Mouse (Mus musculus) G1E (cell line): Measurements from ENCODE around the gene Btd. TPM values are rescaled to one million over a fixed set of nuclear protein-coding genes. Genes with fewer than 3 reads are reported as not detected.

Experiments
- ATAC-seq: 2 replicates; pipeline ENCODE4 v1.8.0; 2016; ENCODE audit warnings: mild to moderate bottlenecking; ENCODE audit not compliant: insufficient number of reproducible peaks, poor library complexity, low FRiP score, severe bottlenecking; ENCODE audit errors: extremely low read depth
- DNase-seq: peaks from one replicate; pipeline ENCODE4 v3.0.0; 2012; ENCODE audit warnings: low spot score
- H3K27me3 ChIP-seq: 2 replicates; pipeline ENCODE4 v1.6.1; 2012; ENCODE audit warnings: mild to moderate bottlenecking, low read length, inconsistent platforms; ENCODE audit not compliant: insufficient read depth
- H3K36me3 ChIP-seq: replicated peaks from 2 replicates; pipeline ENCODE3; 2012; ENCODE audit warnings: mild to moderate bottlenecking, inconsistent platforms
- H3K4me1 ChIP-seq: 2 replicates; pipeline ENCODE4 v1.6.1; 2012; ENCODE audit warnings: low read depth, low read length, inconsistent platforms, mixed read lengths; ENCODE audit not compliant: insufficient read depth
- H3K4me3 ChIP-seq: 2 replicates; pipeline ENCODE4 v1.5.1; 2012; ENCODE audit warnings: low read depth, mild to moderate bottlenecking, inconsistent platforms, low read length, moderate library complexity, mixed read lengths
- H3K9me3 ChIP-seq: replicated peaks from 2 replicates; pipeline ENCODE4 v1.6.1; 2012; ENCODE audit warnings: inconsistent platforms
- CTCF ChIP-seq: IDR thresholded peaks from 2 replicates; pipeline ENCODE4 v1.5.1; 2012; ENCODE audit warnings: low read depth, low read length, inconsistent platforms, mixed read lengths
- GATA1 ChIP-seq: IDR thresholded peaks from 2 replicates; pipeline ENCODE4 v1.6.1; 2012; ENCODE audit warnings: borderline replicate concordance, low read length, inconsistent platforms, mixed read lengths
- GATA2 ChIP-seq: IDR thresholded peaks from 2 replicates; pipeline ENCODE4 v1.6.1; 2012; ENCODE audit warnings: low read depth, low read length, inconsistent platforms, borderline replicate concordance
- POLR2AphosphoS5 ChIP-seq: IDR thresholded peaks from 2 replicates; pipeline ENCODE4 v1.6.1; 2012; ENCODE audit warnings: low read depth, low read length, inconsistent platforms; ENCODE audit not compliant: insufficient replicate concordance
- TAL1 ChIP-seq: conservative IDR thresholded peaks from 2 replicates; pipeline ENCODE4 v1.6.1; 2012; ENCODE audit warnings: low read depth, low read length, inconsistent platforms, mixed read lengths
- polyA plus RNA-seq: library from polyadenylated mRNA; stranded (reverse); fragments of >175 nt; gene quantifications from 2 replicates; pipeline ENCODE4 v1.2.3, GENCODE M21; 2012
- total RNA-seq, 2 experiments: library from RNA; stranded (forward) in 1 of 2; stranded (reverse) in 1 of 2; fragments of 200-1000 nt in 1 of 2; fragments of >200 nt in 1 of 2; fragmentation: Nextera tagmentation in 1 of 2; gene quantifications; 2 replicates each; pipeline ENCODE4 v1.2.3; 2014 to 2017

Gene Btd
- total and polyA plus RNA-seq, 3 experiments = 4.2 to 17.1 (median 14.7) TPM

DNA sequence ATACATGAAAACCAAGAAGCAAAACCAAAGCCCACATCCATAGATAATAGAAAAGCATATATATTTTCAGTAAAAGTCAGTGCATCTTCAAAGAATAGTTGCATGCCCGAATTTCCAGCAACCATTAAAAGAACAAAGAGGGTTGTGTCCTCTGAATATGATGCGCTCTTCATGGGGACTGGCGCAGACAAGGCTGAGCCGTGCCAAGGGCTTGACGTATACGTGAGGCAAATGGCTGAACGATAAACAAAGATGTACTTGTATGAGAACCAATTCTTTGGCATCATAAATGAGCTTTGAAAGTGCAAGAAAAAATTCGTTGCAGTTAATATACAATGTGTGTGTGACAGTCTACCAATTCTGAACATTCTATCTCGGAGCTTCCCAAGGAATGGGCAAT lies 40.5 kb downstream of the Btd start:
- no peaks in the 10 kb centered on the region for H3K36me3 ChIP-seq
- no peak for DNase-seq
- H3K4me3 ChIP-seq = no peak overlapping the region
- no peak for ATAC-seq
- peaks cover 30% of the 10 kb centered on the region for H3K4me1 ChIP-seq
- no peaks in the 10 kb centered on the region for H3K9me3 ChIP-seq
- TF ChIP-seq TAL1 (no peak), GATA2 (no peak)
- no peaks in the 10 kb centered on the region for H3K27me3 ChIP-seq

DNA sequence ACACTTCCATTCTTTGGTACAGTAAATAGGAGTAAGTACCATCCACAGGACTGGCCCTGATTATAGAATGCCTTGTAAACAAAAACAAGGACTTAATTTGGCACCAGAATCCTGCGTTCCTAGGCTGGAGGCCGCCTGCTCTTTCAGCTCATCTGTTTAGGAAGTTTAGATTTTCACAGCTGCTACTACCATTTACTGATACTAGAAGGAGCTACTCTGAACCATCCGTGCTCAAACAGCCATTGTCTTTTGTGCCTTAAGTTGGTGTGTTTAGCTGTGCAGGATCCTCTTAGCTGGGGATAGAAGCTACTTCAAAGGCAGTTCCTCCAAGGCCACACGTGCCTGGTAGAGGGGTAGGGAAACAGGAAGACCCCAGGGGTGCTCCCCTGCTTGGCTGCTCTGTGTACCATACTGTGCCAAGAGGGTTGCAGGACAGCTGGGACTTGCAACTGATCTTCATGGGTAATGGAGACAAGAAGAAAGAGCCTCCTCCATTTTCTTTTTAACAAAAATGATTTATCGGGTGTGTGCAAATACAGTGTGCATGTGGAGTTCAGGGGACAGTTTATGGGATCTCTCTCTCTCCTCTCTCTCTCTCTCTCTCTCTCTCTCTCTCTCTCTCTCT lies 41.2 kb downstream of the Btd start:
- H3K27me3 ChIP-seq = no peaks in the 10 kb centered on the region
- H3K9me3 ChIP-seq = no peaks in the 10 kb centered on the region
- ATAC-seq (no peak), DNase-seq (no peak)
- H3K4me3 ChIP-seq = no peak overlapping the region
- H3K36me3 ChIP-seq = no peaks in the 10 kb centered on the region
- TF ChIP-seq GATA1 (no peak), POLR2AphosphoS5 (no peak), CTCF (no peak), TAL1 (no peak), GATA2 (no peak)
- peaks cover 35% of the 10 kb centered on the region for H3K4me1 ChIP-seq

DNA sequence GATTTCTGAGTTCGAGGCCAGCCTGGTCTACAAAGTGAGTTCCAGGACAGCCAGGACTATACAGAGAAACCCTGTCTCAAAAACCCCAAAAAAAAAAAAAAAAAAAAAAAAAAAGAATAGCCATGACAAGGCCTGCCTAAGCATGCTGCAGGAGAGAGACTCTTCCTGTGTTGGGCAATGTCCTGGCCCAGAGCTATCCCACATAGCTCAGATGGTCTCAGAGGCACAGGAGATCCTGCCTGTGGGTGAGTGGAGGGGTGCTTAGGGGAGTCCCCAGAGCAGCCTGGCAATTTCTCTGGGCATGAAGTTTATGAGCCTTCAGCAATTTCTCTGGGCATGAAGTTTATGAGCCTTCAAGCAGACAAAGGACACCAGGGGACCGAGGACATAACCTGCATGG lies 42.8 kb downstream of the Btd start:
- ATAC-seq = no peak

DNA sequence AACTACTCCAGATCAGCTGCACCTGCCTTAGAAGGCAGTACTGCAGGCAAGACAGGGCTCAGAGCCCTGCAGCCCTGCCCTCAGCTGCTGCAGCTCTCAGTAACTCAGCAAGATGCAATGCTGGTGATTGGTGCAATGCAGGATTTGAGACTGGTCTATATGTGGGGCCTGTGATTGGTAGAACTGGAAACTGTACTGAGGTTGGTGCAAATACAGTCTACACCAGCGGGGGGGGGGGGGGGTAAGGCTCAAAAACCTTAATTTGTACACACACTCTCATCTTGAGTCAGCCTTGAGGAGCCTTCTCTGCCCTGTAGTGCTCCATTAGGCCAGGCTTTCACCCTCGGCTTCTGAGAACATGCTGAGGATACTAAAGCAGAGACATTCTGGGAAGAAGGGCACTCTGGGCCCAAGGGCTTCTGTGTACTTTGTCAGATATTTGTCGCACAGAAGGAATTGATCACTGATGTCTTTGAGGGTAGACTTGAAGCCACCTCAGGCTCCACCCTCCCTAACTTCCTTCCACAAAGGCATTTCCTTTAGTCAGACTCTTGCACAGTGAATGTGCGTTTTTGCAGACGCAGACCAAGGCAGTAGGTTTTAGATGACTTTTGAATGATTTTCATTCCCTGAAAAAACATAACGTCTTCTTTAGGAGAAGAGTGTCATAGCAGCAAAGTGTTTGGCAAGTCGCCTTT lies 43.7 kb downstream of the Btd start:
- Histone ChIP-seq H3K4me1 (peaks cover 35% of the 10 kb centered on the region), H3K4me3 (no peak overlapping the region), H3K9me3 (no peaks in the 10 kb centered on the region), H3K27me3 (no peaks in the 10 kb centered on the region), H3K36me3 (no peaks in the 10 kb centered on the region)
- TF ChIP-seq GATA2 (no peak), CTCF (no peak), GATA1 (no peak), TAL1 (no peak), POLR2AphosphoS5 (no peak)
- DNase-seq (peak; percentile 35), ATAC-seq (peak; percentile 48; the same call in 1 of the 2 replicates)

More for the DNA sequence above, 42.8 kb downstream of the Btd start:
- no peaks in the 10 kb centered on the region for H3K27me3 ChIP-seq
- TF ChIP-seq TAL1 (no peak), GATA1 (no peak), POLR2AphosphoS5 (no peak), CTCF (no peak), GATA2 (no peak)
- no peak for DNase-seq
- no peaks in the 10 kb centered on the region for H3K9me3 ChIP-seq
- H3K36me3 ChIP-seq = no peaks in the 10 kb centered on the region
- H3K4me1 ChIP-seq = peaks cover 35% of the 10 kb centered on the region
- H3K4me3 ChIP-seq = no peak overlapping the region

DNA sequence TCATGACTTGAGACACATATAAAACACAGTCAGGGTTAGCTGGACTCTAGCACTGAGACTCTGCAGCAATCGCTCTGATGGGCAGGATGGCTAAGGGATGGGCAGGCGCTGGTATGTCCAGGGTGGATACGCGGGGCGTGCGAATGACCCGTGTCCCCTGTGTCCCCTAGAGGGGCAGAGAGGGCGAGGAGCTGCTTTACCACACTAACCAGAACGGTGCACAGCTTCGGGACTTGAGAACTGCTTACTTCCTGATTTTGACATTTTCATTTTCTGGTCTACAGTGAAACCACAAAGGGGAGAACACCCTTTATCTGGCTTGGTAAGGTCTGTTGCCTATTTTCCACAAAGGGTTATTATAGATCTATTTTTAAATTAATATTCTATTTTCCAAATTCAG lies 44.9 kb downstream of the Btd start:
- Histone ChIP-seq H3K36me3 (no peaks in the 10 kb centered on the region), H3K9me3 (no peaks in the 10 kb centered on the region), H3K27me3 (no peaks in the 10 kb centered on the region), H3K4me3 (peak overlapping the region; percentile 67), H3K4me1 (peaks cover 37% of the 10 kb centered on the region)
- TF ChIP-seq TAL1 = no peak
- no peak for TF ChIP-seq GATA2
- TF ChIP-seq GATA1 = no peak
- no peak for TF ChIP-seq CTCF
- no peak for TF ChIP-seq POLR2AphosphoS5
- peak; percentile 35 for ATAC-seq
- peak; percentile 31 for DNase-seq

DNA sequence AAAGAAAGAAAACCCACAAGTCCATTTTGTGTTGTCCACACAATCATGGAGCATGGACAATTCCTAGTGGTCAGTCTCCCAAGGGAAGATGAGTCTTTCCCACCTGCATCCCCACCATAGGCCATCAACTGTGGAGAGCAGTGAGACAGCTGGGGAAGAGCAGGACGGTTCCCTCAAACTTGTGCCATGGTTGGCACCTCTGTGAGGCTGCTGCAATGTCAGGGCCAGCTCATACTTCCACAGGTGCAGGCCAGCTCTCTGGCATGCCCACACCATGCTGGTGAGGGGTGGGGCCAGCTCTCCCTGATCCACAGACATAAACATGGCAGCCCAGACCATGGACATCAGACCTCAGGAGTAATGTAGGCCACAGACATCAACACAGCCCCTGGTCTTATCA lies 45.4 kb downstream of the Btd start:
- TF ChIP-seq TAL1 = no peak
- no peak for TF ChIP-seq CTCF
- no peak for TF ChIP-seq GATA2
- no peak for TF ChIP-seq GATA1
- TF ChIP-seq POLR2AphosphoS5 = no peak
- Histone ChIP-seq H3K9me3 (no peaks in the 10 kb centered on the region), H3K36me3 (no peaks in the 10 kb centered on the region), H3K27me3 (no peaks in the 10 kb centered on the region), H3K4me3 (0 out of 2 replicates have a peak overlapping the region, but pooled peaks have one; percentile 21), H3K4me1 (peaks cover 38% of the 10 kb centered on the region)
- DNase-seq (no peak), ATAC-seq (no peak)
